Mouse (Mus musculus): ENCODE data around the gene Akap11. TPM values are rescaled to one million over a fixed set of nuclear protein-coding genes. Genes with fewer than 3 reads are reported as not detected.
A peak's percentile ranks its signal among the peaks of the same experiment; 100 is the strongest.

The Akap11 gene
- total and polyA plus RNA-seq, 3 experiments, result 10.9 to 17.5 (median 12.0) TPM

DNA sequence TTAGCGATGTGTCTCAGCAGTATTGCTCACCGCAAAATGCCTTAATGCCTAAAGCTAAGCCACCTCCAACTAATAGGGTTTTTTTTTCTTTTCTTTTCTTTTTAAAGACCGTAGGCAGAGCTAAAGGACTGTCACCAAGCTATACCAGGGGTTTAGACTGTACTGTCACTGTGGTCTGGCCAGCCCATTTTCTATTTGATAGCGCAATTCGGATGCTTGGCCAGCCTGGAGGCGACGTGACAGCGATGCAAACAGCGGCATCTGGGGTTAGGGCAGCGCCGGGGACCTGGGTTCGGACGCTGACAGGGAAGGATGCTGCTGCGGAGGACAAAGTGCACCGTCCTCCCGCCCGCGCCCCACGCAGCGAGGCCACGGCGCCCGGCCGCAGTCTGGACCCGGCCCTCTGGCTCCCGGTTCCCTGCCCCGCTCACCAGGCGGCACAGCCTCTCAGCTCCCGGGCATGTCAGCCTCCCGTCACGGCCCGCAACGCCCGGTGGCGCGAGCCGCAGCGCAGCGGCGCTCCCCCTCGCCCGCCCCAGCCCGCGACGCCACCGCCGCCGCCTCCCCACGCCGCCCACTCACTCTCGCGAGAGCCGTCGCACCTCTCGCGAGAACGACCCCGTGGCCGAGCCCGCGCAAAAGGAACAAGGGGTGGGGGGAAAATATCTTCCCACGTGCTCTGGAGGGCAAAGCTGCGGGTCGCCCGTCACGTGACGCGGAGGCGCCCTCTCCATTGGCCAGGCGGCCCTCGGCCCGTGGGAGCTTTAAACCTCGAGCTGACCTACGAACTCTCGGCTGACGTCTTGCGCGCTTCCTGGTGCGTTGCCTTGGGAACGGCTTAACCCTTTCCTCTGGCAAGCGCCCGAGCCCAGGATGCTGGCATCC is at the start of gene Akap11 (continued):
- peak; percentile 99 for TF ChIP-seq MAX (IDR thresholded peaks at IDR 0.05; ENCODE audit: low read length)

DNA sequence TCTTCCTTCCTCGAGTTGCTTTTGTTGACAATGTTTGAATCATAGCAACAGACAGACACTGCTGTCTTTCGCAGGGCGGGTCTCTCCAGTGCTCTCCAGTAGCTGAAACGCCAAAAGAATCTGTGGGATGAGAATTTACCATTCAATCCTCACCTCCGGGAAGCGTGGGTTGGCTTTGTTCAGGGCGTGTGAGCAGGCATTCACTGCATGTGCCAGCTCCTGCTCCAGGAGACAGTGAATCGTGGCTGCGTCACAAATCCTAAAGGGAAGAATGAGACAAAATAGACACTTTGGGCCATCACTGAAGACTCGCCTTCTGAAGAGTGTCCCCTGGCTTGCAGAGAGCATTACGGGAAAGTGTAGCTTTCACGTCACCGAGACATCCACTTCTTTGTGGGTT is 47.6 kb upstream of the Akap11 start:
- peaks cover 0 to 44% of the 10 kb centered on the region in 2 experiments for H3K36me3 ChIP-seq (replicated peaks in 1 of 2; ENCODE audit: control insufficient read depth in 1 of 2, insufficient read depth in 1 of 2, low read length in 1 of 2)
- H3K9me3 ChIP-seq (replicated peaks; ENCODE audit: low read length), result peaks cover 6% of the 10 kb centered on the region
- no peak overlapping the region for H3K9ac ChIP-seq (ENCODE audit: insufficient read depth, low read depth)
- H3K4me2 ChIP-seq (ENCODE audit: insufficient read depth, low read depth, poor library complexity, severe bottlenecking), result no peak overlapping the region
- H3K4me3 ChIP-seq (replicated peaks in 1 of 3; ENCODE audit: low read depth in 2 of 3, low read length in 2 of 3, poor library complexity in 1 of 3), result no peak overlapping the region
- in situ Hi-C loops (cut with MboI; ENCODE audit: low pct_ligation_motif_present, low pct_unique_long_range_greater_than_20kb, low sequenced_read_pairs), result no loop called here
- H3K79me2 ChIP-seq (replicated peaks; ENCODE audit: control insufficient read depth, extremely low read depth, insufficient read depth, poor library complexity, severe bottlenecking), result no peaks in the 10 kb centered on the region
- TF ChIP-seq NRF1 (IDR thresholded peaks at IDR 0.05; ENCODE audit: low read depth, low read length), result no peak
- no peak for TF ChIP-seq ZKSCAN1 (IDR thresholded peaks at IDR 0.05; ENCODE audit: borderline replicate concordance, low read depth, low read length)
- TF ChIP-seq NELFE (IDR thresholded peaks at IDR 0.05; ENCODE audit: low read depth, low read length), result no peak
- no peak for TF ChIP-seq RAD21 (IDR thresholded peaks at IDR 0.05; ENCODE audit: low read depth, low read length)
- TF ChIP-seq USF1 (IDR thresholded peaks at IDR 0.05; ENCODE audit: low read depth, low read length), result no peak
- TF ChIP-seq TCF12 (IDR thresholded peaks at IDR 0.05; ENCODE audit: low read depth, low read length), result no peak
- no peak for TF ChIP-seq ETS1 (conservative IDR thresholded peaks at IDR 0.05; ENCODE audit: low read depth, low read length)
- no peak for TF ChIP-seq IRF4 (IDR thresholded peaks at IDR 0.05; ENCODE audit: low read depth, low read length)
- no peak for TF ChIP-seq JUN (IDR thresholded peaks at IDR 0.05; ENCODE audit: insufficient read depth, low read depth, low read length)
- no peak for TF ChIP-seq EP300 (IDR thresholded peaks at IDR 0.05; ENCODE audit: low read length)
- no peak for TF ChIP-seq MAFK (IDR thresholded peaks at IDR 0.05; ENCODE audit: insufficient replicate concordance, low read length)
- no peak for TF ChIP-seq TBP (conservative IDR thresholded peaks at IDR 0.05; ENCODE audit: low read depth, low read length)
- TF ChIP-seq PAX5 (IDR thresholded peaks at IDR 0.05; ENCODE audit: low read length), result no peak
- TF ChIP-seq CHD1 (IDR thresholded peaks at IDR 0.05; ENCODE audit: low read depth, low read length), result no peak
- no peak overlapping the region for H3K27ac ChIP-seq (ENCODE audit: insufficient read depth, low read depth)
- dilution Hi-C loops (cut with MboI; ENCODE audit: extremely low pct_ligation_motif_present, extremely low pct_unique_long_range_greater_than_20kb, low sequenced_read_pairs), result no loop called here
- no peaks in the 10 kb centered on the region for H3K27me3 ChIP-seq (replicated peaks)
- no peak for DNase-seq (ENCODE audit: extremely low read depth)
- peaks cover 6 to 24% of the 10 kb centered on the region in 2 experiments for H3K4me1 ChIP-seq (ENCODE audit: control insufficient read depth in 1 of 2, insufficient read depth in 2 of 2)

DNA sequence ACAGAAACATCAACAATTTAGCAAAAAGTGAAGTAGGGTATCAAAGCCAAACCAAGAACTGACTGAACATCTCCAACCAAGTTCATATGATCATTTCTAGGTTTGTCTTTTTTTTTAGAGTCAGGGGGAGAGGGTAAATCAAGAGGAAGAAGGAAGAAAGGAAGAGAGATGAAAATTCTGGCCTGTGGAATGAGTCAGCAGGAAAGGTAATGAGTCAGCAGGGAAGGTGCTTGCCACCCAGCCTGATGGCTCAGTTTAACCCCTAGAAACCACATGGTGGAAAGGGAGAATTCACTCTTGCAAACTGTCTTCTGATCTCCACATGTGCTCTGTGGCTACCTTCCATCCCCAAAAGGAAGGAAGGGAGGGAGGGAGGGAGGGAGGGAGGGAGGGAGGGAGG is 46.6 kb upstream of the Akap11 start:
- DNase-seq (ENCODE audit: extremely low read depth), result peak; percentile 84
- TF ChIP-seq JUN (IDR thresholded peaks at IDR 0.05; ENCODE audit: insufficient read depth, low read depth, low read length), result peak; percentile 95
- TF ChIP-seq MEF2A (IDR thresholded peaks at IDR 0.05; ENCODE audit: borderline replicate concordance, low read depth, low read length), result no peak; the same call in 1 of the 2 replicates
- no peak for TF ChIP-seq CHD1 (IDR thresholded peaks at IDR 0.05; ENCODE audit: low read depth, low read length)
- TF ChIP-seq E2F4 (IDR thresholded peaks at IDR 0.05; ENCODE audit: insufficient replicate concordance, low read depth, low read length), result no peak
- 0 out of 2 replicates have a peak, but pooled peaks have one; percentile 28 for TF ChIP-seq MXI1 (IDR thresholded peaks at IDR 0.05; ENCODE audit: low read depth, low read length)
- peak; percentile 95 for TF ChIP-seq EP300 (IDR thresholded peaks at IDR 0.05; ENCODE audit: low read length)
- TF ChIP-seq MAZ (IDR thresholded peaks at IDR 0.05; ENCODE audit: low read depth, low read length), result no peak
- no peak for TF ChIP-seq POLR2AphosphoS2 (IDR thresholded peaks at IDR 0.05; ENCODE audit: low read depth, low read length)
- TF ChIP-seq POLR2A (IDR thresholded peaks at IDR 0.05; ENCODE audit: low read depth, low read length), result no peak
- TF ChIP-seq ZMIZ1 (IDR thresholded peaks at IDR 0.05; ENCODE audit: low read depth, low read length), result no peak
- TF ChIP-seq IRF4 (IDR thresholded peaks at IDR 0.05; ENCODE audit: low read depth, low read length), result peak; percentile 96
- no peak for TF ChIP-seq TBP (conservative IDR thresholded peaks at IDR 0.05; ENCODE audit: low read depth, low read length)
- peak; percentile 97 for TF ChIP-seq JUND (conservative IDR thresholded peaks at IDR 0.05; ENCODE audit: low read depth, low read length)
- no peak for TF ChIP-seq ZKSCAN1 (IDR thresholded peaks at IDR 0.05; ENCODE audit: borderline replicate concordance, low read depth, low read length)
- TF ChIP-seq ELF1 (IDR thresholded peaks at IDR 0.05; ENCODE audit: low read depth, low read length), result peak; percentile 23; the same call in 1 of the 2 replicates
- no peak for TF ChIP-seq UBTF (IDR thresholded peaks at IDR 0.05; ENCODE audit: low read depth, low read length)
- TF ChIP-seq USF2 (conservative IDR thresholded peaks at IDR 0.05; ENCODE audit: low read depth, low read length), result no peak
- peak; percentile 58 for TF ChIP-seq TCF12 (IDR thresholded peaks at IDR 0.05; ENCODE audit: low read depth, low read length)
- TF ChIP-seq SIN3A (IDR thresholded peaks at IDR 0.05; ENCODE audit: low read length), result no peak
- peak; percentile 95 for TF ChIP-seq MYC (IDR thresholded peaks at IDR 0.05; ENCODE audit: low read depth, low read length)

More for the DNA sequence above, 46.6 kb upstream of the Akap11 start:
- dilution Hi-C loops (cut with MboI; ENCODE audit: extremely low pct_ligation_motif_present, extremely low pct_unique_long_range_greater_than_20kb, low sequenced_read_pairs) (no loop called here), in situ Hi-C loops (cut with MboI; ENCODE audit: low pct_ligation_motif_present, low pct_unique_long_range_greater_than_20kb, low sequenced_read_pairs) (no loop called here)
- Histone ChIP-seq H3K79me2 (replicated peaks; ENCODE audit: control insufficient read depth, extremely low read depth, insufficient read depth, poor library complexity, severe bottlenecking) (no peaks in the 10 kb centered on the region), H3K9me3 (replicated peaks; ENCODE audit: low read length) (peaks cover 6% of the 10 kb centered on the region), H3K27ac (ENCODE audit: insufficient read depth, low read depth) (no peak overlapping the region), H3K27me3 (replicated peaks) (no peaks in the 10 kb centered on the region), H3K4me3 (replicated peaks in 1 of 3; ENCODE audit: low read depth in 2 of 3, low read length in 2 of 3, poor library complexity in 1 of 3) (no peak overlapping the region), H3K4me1 (ENCODE audit: control insufficient read depth in 1 of 2, insufficient read depth in 2 of 2) (peaks cover 6 to 24% of the 10 kb centered on the region in 2 experiments), H3K4me2 (ENCODE audit: insufficient read depth, low read depth, poor library complexity, severe bottlenecking) (no peak overlapping the region), H3K36me3 (replicated peaks in 1 of 2; ENCODE audit: control insufficient read depth in 1 of 2, insufficient read depth in 1 of 2, low read length in 1 of 2) (peaks cover 0 to 44% of the 10 kb centered on the region in 2 experiments), H3K9ac (ENCODE audit: insufficient read depth, low read depth) (no peak overlapping the region)
